Mouse (Mus musculus): ENCODE results near the gene Snrnp200.

Gene Snrnp200

GRCm38 (mm10) chr2:127272806-127273205, 64.6 kb downstream of the Snrnp200 start:
- POLR2A ChIA-PET = interaction anchor here in 1 of 4 experiments (1.0 kb wide), 1 partner anchor 21 kb away, joined by 3 read pairs; no protein-coding TSS in a partner anchor
- CTCF ChIA-PET = interaction anchor here in 1 of 4 experiments (0.6 kb wide), 1 partner anchor 148 kb away, joined by 3 read pairs; no protein-coding TSS in a partner anchor

GRCm38 (mm10) chr2:127274590-127274989, 66.4 kb downstream of the Snrnp200 start:
- POLR2A ChIA-PET = interaction anchor here in 2 of 4 experiments (0.7 to 1.2 kb wide), 3 partner anchors 27 to 98 kb away, joined by 3 read pairs; partner anchors contain the start of genes Ciao1 (in 1 of the 2) and Tmem127 (in 1 of the 2)
- CTCF ChIA-PET = no interaction called here

- POLR2A ChIA-PET = interaction anchor here in 2 of 4 experiments (0.5 to 1.2 kb wide), 3 partner anchors 10 to 108 kb away, joined by 3 to 4 read pairs (median 3); partner anchors contain the start of genes Ciao1 (in 1 of the 2) and Tmem127 (in 1 of the 2)
- CTCF ChIA-PET = no interaction called here
Measured at GRCm38 (mm10) chr2:127275551-127276320, 67.5 kb downstream of the Snrnp200 start.

- POLR2A ChIA-PET = interaction anchor here in 3 of 4 experiments (0.6 to 1.1 kb wide), 5 partner anchors 9 to 1926 kb away, joined by 3 to 7 read pairs (median 3); partner anchors contain the start of gene Stard7 (in 1 of the 3)
- CTCF ChIA-PET = interaction anchor here in 2 of 4 experiments (0.6 kb wide), 2 partner anchors 146 to 406 kb away, joined by 3 to 11 read pairs; no protein-coding TSS in a partner anchor
Measured at GRCm38 (mm10) chr2:127278162-127278561, 70.0 kb downstream of the Snrnp200 start.
